Mouse (Mus musculus): Measurements from ENCODE around the gene Gm5072. TPM values are rescaled to one million over a fixed set of nuclear protein-coding genes. Genes with fewer than 3 reads are reported as not detected.

Gm5072 gene
- polyA plus RNA-seq (2014; fragmentation: Illumina TruSeq; extraction: RNeasy Lipid Tissue Mini Kit (QIAGEN cat#74804); ENCODE audit: low read depth, low replicate concordance) = not detected

DNA sequence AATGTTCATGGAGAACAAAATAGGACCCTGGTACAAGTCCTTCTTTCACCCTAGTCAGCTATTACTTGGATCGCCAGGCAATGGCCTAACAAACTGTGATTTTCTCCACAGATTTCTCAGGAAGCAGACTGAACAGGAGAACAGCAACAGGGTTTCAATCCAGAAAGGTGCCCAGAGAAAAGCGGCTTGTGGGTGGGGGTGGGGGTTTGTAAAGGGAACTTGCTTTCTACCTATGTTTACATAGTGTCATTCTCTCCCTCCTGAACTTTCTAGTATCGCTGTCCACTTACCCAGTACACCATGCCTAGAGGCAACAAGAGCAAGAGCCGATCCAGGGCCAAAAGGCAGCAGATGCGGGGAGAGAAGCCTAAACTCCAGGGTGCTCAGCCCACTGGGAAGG is at the start of gene Gm5072:
Gene Gm5072 (plus strand): TSS at position 301 of the 400 bp plus-strand sequence.

Other genes starting within 250 kb of the Gm5072 start
- not detected for gene Mageb2, start 60.8 kb upstream of the Gm5072 start, polyA plus RNA-seq (2014; fragmentation: Illumina TruSeq; extraction: RNeasy Lipid Tissue Mini Kit (QIAGEN cat#74804); ENCODE audit: low read depth, low replicate concordance)
- not detected for gene Gm8914, start 87.6 kb downstream of the Gm5072 start, polyA plus RNA-seq (2014; fragmentation: Illumina TruSeq; extraction: RNeasy Lipid Tissue Mini Kit (QIAGEN cat#74804); ENCODE audit: low read depth, low replicate concordance)
- gene 1700084M14Rik, start 183.4 kb downstream of the Gm5072 start, polyA plus RNA-seq (2014; fragmentation: Illumina TruSeq; extraction: RNeasy Lipid Tissue Mini Kit (QIAGEN cat#74804); ENCODE audit: low read depth, low replicate concordance) = not detected
- gene Gm14781, start 239.7 kb downstream of the Gm5072 start, polyA plus RNA-seq (2014; fragmentation: Illumina TruSeq; extraction: RNeasy Lipid Tissue Mini Kit (QIAGEN cat#74804); ENCODE audit: low read depth, low replicate concordance) = not detected